Mouse (Mus musculus) cerebellum, adult 2 months (tissue): Measurements from ENCODE around the gene Pax3.

Source experiments
- CTCF ChIP-seq: fragments of 200-500 bp; IDR thresholded peaks from 2 replicates; pipeline ENCODE4 v1.5.1; 2011; ENCODE audit warnings: low read depth, mild to moderate bottlenecking, control low read depth, low read length, moderate library complexity, borderline replicate concordance; ENCODE audit not compliant: insufficient read depth
- POLR2A ChIP-seq: fragments of 200-500 bp; IDR thresholded peaks from 2 replicates; pipeline ENCODE4 v1.6.1; 2011; ENCODE audit warnings: low read length, control low read depth, borderline replicate concordance; ENCODE audit not compliant: insufficient read depth

- TF ChIP-seq CTCF (no peak), POLR2A (no peak)
Measured at GRCm38 (mm10) chr1:78204341-78204740, 7.4 kb upstream of the Pax3 start.
